Mouse (Mus musculus): ENCODE measurements at regions not wholly inside any gene's neighbourhood (a gene's known extent, or its start where the extent isn't known, plus 50 kb on each side); places are given as distances from the start of the nearest gene placed in this dataset.

DNA sequence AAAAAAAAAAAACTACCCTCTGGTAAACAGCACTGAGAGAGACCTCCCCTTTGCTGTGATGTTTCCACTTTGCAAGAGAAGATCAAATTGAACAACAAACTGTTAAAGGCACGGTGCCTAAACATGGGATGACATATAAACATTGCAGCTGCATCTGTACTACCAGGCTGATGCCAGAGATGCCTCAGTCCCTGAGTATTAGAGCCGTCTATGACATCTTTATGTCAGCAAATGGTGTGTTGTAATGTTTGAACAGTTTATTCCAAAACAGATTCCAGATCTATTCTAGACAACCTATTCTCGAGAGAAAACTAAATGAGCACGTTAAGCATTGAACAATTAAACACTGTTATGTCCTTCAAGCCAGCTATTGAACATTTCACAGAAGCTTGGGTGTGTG is 381.8 kb upstream of the Npvf start:
- Histone ChIP-seq H3K4me1 (replicated peaks; ENCODE audit: control insufficient read depth in 2 of 2, insufficient read depth in 2 of 2, low read length in 1 of 2) (no peaks in the 10 kb centered on the region), H3K9me3 (ENCODE audit: control insufficient read depth, low read length) (no peaks in the 10 kb centered on the region), H3K27me3 (ENCODE audit: control insufficient read depth, insufficient read depth, low read length) (no peaks in the 10 kb centered on the region), H3K4me3 (ENCODE audit: insufficient read depth in 1 of 2, low read depth in 2 of 2, low read length in 2 of 2) (no peak overlapping the region), H3K9ac (replicated peaks) (no peak overlapping the region), H3K4me2 (ENCODE audit: low read depth) (no peak overlapping the region), H3K27ac (no peak overlapping the region), H3K36me3 (replicated peaks; ENCODE audit: control insufficient read depth, insufficient read depth, low read depth) (no peaks in the 10 kb centered on the region)
- TF ChIP-seq CTCF (IDR thresholded peaks at IDR 0.05; ENCODE audit: low read depth): no peak
- TF ChIP-seq EP300 (IDR thresholded peaks at IDR 0.05; ENCODE audit: low read depth): no peak
- ATAC-seq (ENCODE audit: insufficient read depth) (no peak), DNase-seq (ENCODE audit: low read depth in 3 of 3, low spot score in 3 of 3) (no peak)
- WGBS (ENCODE audit: insufficient replicate concordance): 50% methylated on average over 4 of the region's 4 CpGs

DNA sequence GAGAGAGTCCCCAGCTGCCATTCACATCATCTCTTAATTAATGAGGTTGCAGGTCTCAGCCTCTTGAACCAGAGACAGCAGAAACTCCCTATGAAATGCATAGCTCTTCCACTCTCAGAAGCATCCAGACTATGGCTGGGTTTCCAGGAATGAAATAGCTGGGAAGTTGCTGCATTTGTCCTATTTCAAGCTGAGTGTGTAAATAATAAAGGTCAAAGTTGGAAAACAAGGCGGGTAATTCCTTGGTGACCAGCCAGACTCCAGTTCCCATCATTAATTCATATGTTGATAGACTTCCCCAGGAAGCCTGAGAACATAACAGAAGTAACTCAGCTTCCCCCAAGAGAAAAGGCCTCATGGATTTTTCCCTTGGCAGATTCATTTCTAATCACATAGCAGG is 382.3 kb upstream of the Npvf start:
- no peak for DNase-seq (ENCODE audit: low read depth in 3 of 3, low spot score in 3 of 3)
- no peak overlapping the region for H3K4me2 ChIP-seq (ENCODE audit: low read depth)
- TF ChIP-seq EP300 (IDR thresholded peaks at IDR 0.05; ENCODE audit: low read depth): no peak
- TF ChIP-seq CTCF (IDR thresholded peaks at IDR 0.05; ENCODE audit: low read depth): no peak

DNA sequence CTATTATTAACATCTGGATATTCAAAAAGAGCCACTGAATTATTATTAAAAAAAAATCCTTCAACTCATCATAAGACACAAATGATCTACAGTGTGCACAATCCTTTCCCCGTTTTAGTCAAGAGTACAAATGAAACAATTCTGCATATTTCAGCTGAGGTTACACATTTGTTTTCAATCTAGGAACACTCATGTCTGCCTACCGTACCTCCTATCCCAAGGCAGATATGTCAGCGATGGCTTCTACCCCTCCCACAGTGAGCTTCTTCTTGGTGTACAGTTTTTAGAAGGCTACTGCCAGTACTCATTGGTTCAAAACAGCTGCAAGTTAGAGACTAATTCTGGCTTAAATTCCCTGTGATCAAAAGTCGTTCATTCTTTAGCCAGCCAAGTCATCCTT is 382.7 kb upstream of the Npvf start:
- no peaks in the 10 kb centered on the region for H3K36me3 ChIP-seq (replicated peaks; ENCODE audit: control insufficient read depth, insufficient read depth, low read depth)
- DNase-seq (ENCODE audit: low read depth in 3 of 3, low spot score in 3 of 3) (no peak), ATAC-seq (ENCODE audit: insufficient read depth) (no peak)
- H3K4me2 ChIP-seq (ENCODE audit: low read depth): no peak overlapping the region
- TF ChIP-seq CTCF (IDR thresholded peaks at IDR 0.05; ENCODE audit: low read depth) (no peak), EP300 (IDR thresholded peaks at IDR 0.05; ENCODE audit: low read depth) (no peak)
- no peaks in the 10 kb centered on the region for H3K27me3 ChIP-seq (ENCODE audit: control insufficient read depth, insufficient read depth, low read length)
- H3K9ac ChIP-seq (replicated peaks): no peak overlapping the region
- H3K9me3 ChIP-seq (ENCODE audit: control insufficient read depth, low read length): no peaks in the 10 kb centered on the region
- no peak overlapping the region for H3K27ac ChIP-seq
- H3K4me1 ChIP-seq (replicated peaks; ENCODE audit: control insufficient read depth in 2 of 2, insufficient read depth in 2 of 2, low read length in 1 of 2): no peaks in the 10 kb centered on the region
- H3K4me3 ChIP-seq (ENCODE audit: insufficient read depth in 1 of 2, low read depth in 2 of 2, low read length in 2 of 2): no peak overlapping the region
- 50% methylated on average over 4 of the region's 4 CpGs for whole genome bisulfite sequencing (ENCODE audit: insufficient replicate concordance)

More for the DNA sequence above, 382.3 kb upstream of the Npvf start:
- 25% methylated on average over 1 of the region's 1 CpGs for WGBS (ENCODE audit: insufficient replicate concordance)
- Histone ChIP-seq H3K9ac (replicated peaks) (no peak overlapping the region), H3K27me3 (ENCODE audit: control insufficient read depth, insufficient read depth, low read length) (no peaks in the 10 kb centered on the region), H3K4me1 (replicated peaks; ENCODE audit: control insufficient read depth in 2 of 2, insufficient read depth in 2 of 2, low read length in 1 of 2) (no peaks in the 10 kb centered on the region), H3K27ac (no peak overlapping the region), H3K9me3 (ENCODE audit: control insufficient read depth, low read length) (no peaks in the 10 kb centered on the region), H3K4me3 (ENCODE audit: insufficient read depth in 1 of 2, low read depth in 2 of 2, low read length in 2 of 2) (no peak overlapping the region), H3K36me3 (replicated peaks; ENCODE audit: control insufficient read depth, insufficient read depth, low read depth) (no peaks in the 10 kb centered on the region)
- no peak for ATAC-seq (ENCODE audit: insufficient read depth)

DNA sequence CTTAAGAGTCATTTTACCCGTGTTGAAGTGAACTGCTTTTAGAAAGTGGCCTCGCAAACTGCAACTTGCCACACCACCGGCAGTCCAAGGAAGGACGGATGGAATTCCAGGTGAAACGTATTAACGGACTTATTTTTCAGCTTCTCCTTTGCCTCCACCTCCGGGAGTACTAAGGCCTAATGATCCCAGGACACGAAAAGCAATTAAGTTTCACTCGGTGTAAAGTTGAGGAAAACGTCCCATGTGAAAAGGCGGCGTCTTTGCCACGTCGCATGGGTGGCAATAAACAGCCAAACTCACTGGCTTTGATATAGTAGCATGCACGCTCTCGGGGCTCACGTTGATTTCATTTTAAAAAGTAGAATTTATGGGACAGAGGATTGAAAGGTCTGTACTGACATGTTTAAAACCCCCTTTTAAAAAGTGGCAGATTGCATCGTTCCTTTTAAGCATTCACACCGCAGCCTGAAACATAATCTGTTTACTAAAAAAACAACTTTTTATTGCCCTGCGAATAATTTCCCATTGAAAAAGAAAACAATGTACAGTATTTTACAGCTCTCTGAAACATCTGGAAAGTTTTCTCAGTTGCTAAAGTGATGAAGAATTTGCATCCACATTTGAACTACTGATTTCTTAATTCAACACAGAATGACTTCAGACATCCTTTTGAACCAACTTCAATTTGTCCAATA is 385.4 kb upstream of the Npvf start:
- H3K9me3 ChIP-seq (ENCODE audit: control insufficient read depth, low read length): no peaks in the 10 kb centered on the region
- DNase-seq (ENCODE audit: low read depth in 3 of 3, low spot score in 3 of 3) (no peak), ATAC-seq (ENCODE audit: insufficient read depth) (no peak)
- no peak for TF ChIP-seq EP300 (IDR thresholded peaks at IDR 0.05; ENCODE audit: low read depth)
- no peak for TF ChIP-seq CTCF (IDR thresholded peaks at IDR 0.05; ENCODE audit: low read depth)
- no peaks in the 10 kb centered on the region for H3K4me1 ChIP-seq (replicated peaks; ENCODE audit: control insufficient read depth in 2 of 2, insufficient read depth in 2 of 2, low read length in 1 of 2)
- no peak overlapping the region for H3K9ac ChIP-seq (replicated peaks)
- no peak overlapping the region for H3K4me2 ChIP-seq (ENCODE audit: low read depth)
- 73% methylated on average over 20 of the region's 20 CpGs for WGBS (ENCODE audit: insufficient replicate concordance)
- no peaks in the 10 kb centered on the region for H3K36me3 ChIP-seq (replicated peaks; ENCODE audit: control insufficient read depth, insufficient read depth, low read depth)
- no peak overlapping the region for H3K27ac ChIP-seq
- H3K4me3 ChIP-seq (ENCODE audit: insufficient read depth in 1 of 2, low read depth in 2 of 2, low read length in 2 of 2): no peak overlapping the region
- H3K27me3 ChIP-seq (ENCODE audit: control insufficient read depth, insufficient read depth, low read length): no peaks in the 10 kb centered on the region

DNA sequence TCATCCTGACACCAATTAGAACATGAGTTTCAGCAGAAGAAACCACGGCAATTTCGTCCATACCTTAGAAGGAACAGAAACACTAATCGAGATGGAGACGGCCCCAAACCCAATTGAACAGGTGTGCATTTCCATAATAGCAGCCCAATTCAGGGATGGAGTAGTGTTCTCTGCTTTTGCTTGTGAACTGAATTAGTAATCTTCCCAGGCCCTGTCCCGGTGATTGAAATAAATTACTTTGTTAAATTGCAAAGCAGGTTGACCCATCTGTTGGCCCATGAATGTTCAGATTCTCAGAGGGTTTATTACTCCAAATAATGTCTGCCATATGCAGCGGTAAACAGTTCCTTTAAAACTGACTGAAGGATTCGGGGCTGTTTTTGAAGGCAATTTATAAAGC is 388.5 kb upstream of the Nfe2l3 start:
- DNase-seq (ENCODE audit: low read depth in 3 of 3, low spot score in 3 of 3): no peak
- no peaks in the 10 kb centered on the region for H3K27me3 ChIP-seq (ENCODE audit: control insufficient read depth, insufficient read depth, low read length)
- H3K9ac ChIP-seq (replicated peaks): no peak overlapping the region
- WGBS (ENCODE audit: insufficient replicate concordance): 67% methylated on average over 7 of the region's 7 CpGs
- ATAC-seq (ENCODE audit: insufficient read depth): no peak
- no peak overlapping the region for H3K4me2 ChIP-seq (ENCODE audit: low read depth)
- H3K36me3 ChIP-seq (replicated peaks; ENCODE audit: control insufficient read depth, insufficient read depth, low read depth): no peaks in the 10 kb centered on the region
- no peaks in the 10 kb centered on the region for H3K9me3 ChIP-seq (ENCODE audit: control insufficient read depth, low read length)
- H3K4me1 ChIP-seq (replicated peaks; ENCODE audit: control insufficient read depth in 2 of 2, insufficient read depth in 2 of 2, low read length in 1 of 2): no peaks in the 10 kb centered on the region
- H3K27ac ChIP-seq: no peak overlapping the region
- no peak overlapping the region for H3K4me3 ChIP-seq (ENCODE audit: insufficient read depth in 1 of 2, low read depth in 2 of 2, low read length in 2 of 2)
- TF ChIP-seq EP300 (IDR thresholded peaks at IDR 0.05; ENCODE audit: low read depth) (no peak), CTCF (IDR thresholded peaks at IDR 0.05; ENCODE audit: low read depth) (no peak)

All from liver, embryonic 14.5 days (tissue).